Mouse (Mus musculus) midbrain, embryonic 13.5 days (tissue): ENCODE data around the gene Bik. TPM values are rescaled to one million over a fixed set of nuclear protein-coding genes. Genes with fewer than 3 reads are reported as not detected.
"Not testable (repeated sequence)": the region's sequence is repeated elsewhere in the genome, so short reads cannot be mapped to it uniquely, and the experiment has no call there.

Experiments used
- ATAC-seq: fragments of 200-750 bp; cut with Nextera tagmentation; 2 replicates; pipeline ENCODE4 v1.8.0; 2017; ENCODE audit warnings: mild to moderate bottlenecking, moderate TSS enrichment, moderate library complexity
- H3K27ac ChIP-seq: fragments of 300-500 bp; sonication (generic); 2 replicates; pipeline ENCODE4 v1.5.1; 2015; ENCODE audit warnings: inconsistent platforms, mild to moderate bottlenecking, moderate library complexity
- H3K27me3 ChIP-seq: fragments of 300-500 bp; sonication (generic); 2 replicates; pipeline ENCODE4 v1.6.1; 2015; ENCODE audit warnings: mild to moderate bottlenecking, inconsistent platforms
- H3K36me3 ChIP-seq: fragments of 300-500 bp; sonication (generic); 2 replicates; pipeline ENCODE4 v1.6.1; 2015; ENCODE audit warnings: mild to moderate bottlenecking, inconsistent platforms
- H3K4me1 ChIP-seq: fragments of 300-500 bp; sonication (generic); replicated peaks from 2 replicates; pipeline ENCODE4 v1.6.1; 2015; ENCODE audit warnings: inconsistent platforms
- H3K4me2 ChIP-seq: fragments of 300-500 bp; sonication (generic); replicated peaks from 2 replicates; pipeline ENCODE4 v1.6.1; 2015; ENCODE audit warnings: moderate library complexity, mild to moderate bottlenecking, inconsistent platforms
- H3K4me3 ChIP-seq: fragments of 300-500 bp; sonication (generic); replicated peaks from 2 replicates; pipeline ENCODE4 v1.5.1; 2015; ENCODE audit warnings: mild to moderate bottlenecking, inconsistent platforms
- H3K9ac ChIP-seq: fragments of 300-500 bp; sonication (generic); replicated peaks from 2 replicates; pipeline ENCODE4 v1.6.1; 2015; ENCODE audit warnings: mild to moderate bottlenecking, inconsistent platforms
- H3K9me3 ChIP-seq: fragments of 300-500 bp; sonication (generic); 2 replicates; pipeline ENCODE4 v1.6.1; 2016; ENCODE audit warnings: mild to moderate bottlenecking, inconsistent platforms
- WGBS: fragments of 180-500 bp; shearing (Covaris S2); methylation state at CpG from one replicate; pipeline ENCODE4 v1.1.7; 2015; 5-methylcytosine and 5-hydroxymethylcytosine counted together
- polyA plus RNA-seq: library from polyadenylated mRNA; unstranded; fragments of >200 nt; fragmentation: Nextera tagmentation; extraction: Ambion mirVana; gene quantifications from 2 replicates; pipeline ENCODE4 v1.2.1, GENCODE M21; 2015

Bik gene
- polyA plus RNA-seq, 1 experiment from 2014 or later = 1.2 TPM

DNA sequence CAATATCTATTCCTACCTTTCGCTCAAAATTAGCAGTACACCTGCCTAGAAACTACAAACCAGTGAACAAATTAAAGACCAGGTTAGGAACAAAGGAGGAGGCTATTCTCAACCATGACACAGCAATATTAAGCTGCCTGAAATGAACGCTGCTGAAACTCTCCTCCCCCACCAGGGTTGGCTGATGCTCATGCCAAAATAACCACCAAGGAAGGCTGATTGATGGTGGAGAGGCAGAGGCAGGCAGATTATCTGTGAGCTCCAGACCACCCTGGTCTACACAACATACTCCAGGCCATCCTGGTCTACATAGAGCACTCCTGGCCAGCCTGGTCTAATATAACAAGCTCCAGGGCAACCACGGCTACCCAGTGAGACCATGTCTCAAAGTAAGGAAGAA lies 31.5 kb upstream of the Bik start:
- Histone ChIP-seq H3K27me3 (no peaks in the 10 kb centered on the region), H3K27ac (no peak overlapping the region), H3K36me3 (peaks cover 100% of the 10 kb centered on the region), H3K4me3 (no peak overlapping the region), H3K9ac (no peak overlapping the region), H3K4me1 (no peaks in the 10 kb centered on the region), H3K9me3 (no peaks in the 10 kb centered on the region), H3K4me2 (no peak overlapping the region)
- no peak for ATAC-seq
- 88% methylated on average over 3 of the region's 3 CpGs for WGBS

DNA sequence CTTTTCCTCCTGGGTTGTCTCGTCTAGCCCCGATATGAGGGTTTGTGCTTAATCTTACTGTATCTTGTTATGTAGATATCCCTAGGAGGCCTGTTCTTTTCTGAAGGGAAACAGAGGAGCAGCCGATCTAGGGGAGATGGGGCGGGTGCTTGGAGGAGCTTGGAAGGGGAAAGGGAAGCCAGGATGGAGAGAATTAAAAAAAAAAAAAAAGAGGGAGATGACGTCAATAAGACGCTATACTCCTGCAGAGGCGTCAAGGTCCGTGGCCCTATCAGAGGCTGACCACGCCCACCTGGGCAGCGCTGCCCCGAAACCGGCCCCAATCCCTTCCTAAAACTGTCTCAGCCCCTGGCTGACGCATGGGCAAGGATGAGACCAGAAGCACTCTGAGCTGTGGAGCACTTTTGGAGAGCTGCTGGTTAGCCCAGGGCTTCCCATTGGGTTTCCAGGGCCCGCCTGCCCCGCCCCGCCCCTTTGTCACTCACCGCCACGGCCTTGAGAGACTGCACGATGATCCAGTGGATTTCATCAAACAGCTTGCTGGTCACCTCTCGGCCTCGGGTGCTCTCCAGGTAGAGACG lies 30.8 kb upstream of the Bik start:
- H3K4me3 ChIP-seq = no peak overlapping the region
- no peaks in the 10 kb centered on the region for H3K9me3 ChIP-seq
- H3K4me1 ChIP-seq = no peaks in the 10 kb centered on the region
- no peaks in the 10 kb centered on the region for H3K27me3 ChIP-seq
- no peak overlapping the region for H3K9ac ChIP-seq
- no peak overlapping the region for H3K27ac ChIP-seq
- no peak for ATAC-seq
- H3K36me3 ChIP-seq = peaks cover 100% of the 10 kb centered on the region
- 71% methylated on average over 22 of the region's 22 CpGs for WGBS
- H3K4me2 ChIP-seq = no peak overlapping the region

DNA sequence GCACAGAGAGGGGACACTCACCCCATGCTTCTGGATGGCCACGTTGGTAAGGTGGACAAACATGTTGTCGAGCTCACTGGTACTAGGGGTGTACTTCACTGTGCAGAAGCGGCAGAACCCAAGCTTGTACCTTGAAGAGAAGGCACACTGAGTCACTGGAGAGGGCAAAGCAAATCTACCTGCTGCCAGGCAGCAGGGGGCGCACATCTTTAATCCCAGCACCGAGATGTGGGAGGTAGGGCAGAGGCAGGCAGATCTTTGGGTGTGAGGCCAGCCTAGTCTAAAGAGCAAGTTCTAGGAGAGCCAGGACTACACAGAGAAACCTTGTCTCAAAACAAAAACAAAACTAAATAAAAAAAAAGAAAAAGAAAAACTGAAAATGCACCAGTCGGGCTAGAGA lies 29.4 kb upstream of the Bik start:
- Histone ChIP-seq H3K27ac (no peak overlapping the region), H3K9ac (no peak overlapping the region), H3K4me3 (no peak overlapping the region), H3K4me1 (no peaks in the 10 kb centered on the region), H3K9me3 (no peaks in the 10 kb centered on the region), H3K36me3 (peaks cover 96% of the 10 kb centered on the region), H3K27me3 (no peaks in the 10 kb centered on the region), H3K4me2 (no peak overlapping the region)
- no peak for ATAC-seq
- WGBS = 91% methylated on average over 6 of the region's 6 CpGs

DNA sequence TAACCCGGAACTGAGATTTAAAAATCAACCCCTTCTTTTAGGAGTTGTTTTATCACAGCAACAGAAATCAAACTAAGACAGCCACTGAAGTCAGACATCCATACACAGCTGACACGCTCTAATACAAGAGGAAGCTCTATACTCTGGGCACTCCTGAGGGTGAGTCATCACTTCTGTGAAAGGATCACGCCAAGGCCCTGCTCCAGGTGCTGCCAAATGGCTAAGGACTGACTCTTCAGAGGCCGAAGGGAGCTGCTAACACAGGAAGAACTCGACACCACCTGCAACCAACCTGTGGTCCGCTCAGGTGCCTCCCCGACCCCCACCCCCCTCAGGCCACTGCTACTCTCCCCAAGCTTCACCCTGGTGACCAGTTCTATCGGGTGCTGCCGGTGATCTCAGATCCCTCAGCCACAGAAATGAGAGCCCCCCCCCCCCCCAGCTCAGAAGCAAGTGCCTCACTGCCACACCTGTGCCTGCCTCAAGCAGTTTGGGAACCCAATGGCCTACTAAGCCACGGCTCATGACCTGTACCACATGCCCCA lies 27.4 kb upstream of the Bik start:
- Histone ChIP-seq H3K27me3 (no peaks in the 10 kb centered on the region), H3K36me3 (peaks cover 93% of the 10 kb centered on the region), H3K4me3 (no peak overlapping the region), H3K4me1 (no peaks in the 10 kb centered on the region), H3K9me3 (no peaks in the 10 kb centered on the region), H3K9ac (no peak overlapping the region), H3K4me2 (no peak overlapping the region), H3K27ac (no peak overlapping the region)
- ATAC-seq = no peak
- WGBS = 94% methylated on average over 10 of the region's 10 CpGs

DNA sequence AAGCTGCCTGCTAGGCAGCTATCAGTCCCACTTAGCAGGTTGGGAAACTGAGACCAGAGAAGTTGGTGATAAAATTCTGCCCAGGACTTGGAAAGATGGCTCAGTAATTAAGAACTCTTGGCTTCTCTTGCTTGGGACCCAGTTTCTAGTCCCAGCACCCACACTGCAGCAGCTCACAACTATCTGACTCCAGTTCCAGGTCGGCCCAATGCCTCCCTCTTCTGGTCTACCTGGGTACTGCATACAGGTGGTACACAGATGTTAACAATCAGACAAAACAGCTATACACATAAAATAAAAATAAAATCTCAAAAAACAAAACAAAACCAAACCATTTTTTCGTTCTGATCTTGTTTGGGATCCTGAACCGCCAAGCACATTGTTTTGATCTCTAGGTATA lies 26.3 kb upstream of the Bik start:
- 60% methylated on average over 3 of the region's 3 CpGs for WGBS
- no peak for ATAC-seq
- no peaks in the 10 kb centered on the region for H3K4me1 ChIP-seq
- H3K4me2 ChIP-seq = no peak overlapping the region
- H3K36me3 ChIP-seq = peaks cover 92% of the 10 kb centered on the region
- no peak overlapping the region for H3K27ac ChIP-seq
- H3K4me3 ChIP-seq = no peak overlapping the region
- no peaks in the 10 kb centered on the region for H3K9me3 ChIP-seq
- no peaks in the 10 kb centered on the region for H3K27me3 ChIP-seq
- H3K9ac ChIP-seq = no peak overlapping the region

DNA sequence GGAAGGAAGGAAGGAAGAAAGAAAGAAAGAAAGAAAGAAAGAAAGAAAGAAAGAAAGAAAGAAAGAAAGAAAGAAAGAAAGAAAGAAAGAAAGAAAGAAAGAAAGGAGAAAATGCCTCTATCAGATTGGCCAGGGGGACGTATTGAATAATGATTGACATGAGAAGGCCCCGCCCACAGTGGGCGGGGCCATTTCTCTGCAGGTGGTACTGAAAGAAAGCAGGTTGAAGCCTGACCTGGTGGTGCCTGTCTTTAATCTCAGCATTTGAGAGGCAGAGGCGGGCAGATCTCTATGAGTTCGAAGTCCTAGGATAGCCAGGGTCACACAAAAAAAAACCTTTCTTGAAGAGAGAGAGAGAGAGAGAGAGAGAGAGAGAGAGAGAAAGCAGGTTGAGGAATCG lies 25.2 kb upstream of the Bik start:
- not testable (repeated sequence) for H3K9ac ChIP-seq, H3K4me3 ChIP-seq, ATAC-seq, H3K4me1 ChIP-seq, H3K4me2 ChIP-seq, H3K9me3 ChIP-seq, H3K27ac ChIP-seq, H3K27me3 ChIP-seq
- peaks cover 84% of the 10 kb centered on the region for H3K36me3 ChIP-seq
- WGBS = 79% methylated on average over 6 of the region's 6 CpGs

DNA sequence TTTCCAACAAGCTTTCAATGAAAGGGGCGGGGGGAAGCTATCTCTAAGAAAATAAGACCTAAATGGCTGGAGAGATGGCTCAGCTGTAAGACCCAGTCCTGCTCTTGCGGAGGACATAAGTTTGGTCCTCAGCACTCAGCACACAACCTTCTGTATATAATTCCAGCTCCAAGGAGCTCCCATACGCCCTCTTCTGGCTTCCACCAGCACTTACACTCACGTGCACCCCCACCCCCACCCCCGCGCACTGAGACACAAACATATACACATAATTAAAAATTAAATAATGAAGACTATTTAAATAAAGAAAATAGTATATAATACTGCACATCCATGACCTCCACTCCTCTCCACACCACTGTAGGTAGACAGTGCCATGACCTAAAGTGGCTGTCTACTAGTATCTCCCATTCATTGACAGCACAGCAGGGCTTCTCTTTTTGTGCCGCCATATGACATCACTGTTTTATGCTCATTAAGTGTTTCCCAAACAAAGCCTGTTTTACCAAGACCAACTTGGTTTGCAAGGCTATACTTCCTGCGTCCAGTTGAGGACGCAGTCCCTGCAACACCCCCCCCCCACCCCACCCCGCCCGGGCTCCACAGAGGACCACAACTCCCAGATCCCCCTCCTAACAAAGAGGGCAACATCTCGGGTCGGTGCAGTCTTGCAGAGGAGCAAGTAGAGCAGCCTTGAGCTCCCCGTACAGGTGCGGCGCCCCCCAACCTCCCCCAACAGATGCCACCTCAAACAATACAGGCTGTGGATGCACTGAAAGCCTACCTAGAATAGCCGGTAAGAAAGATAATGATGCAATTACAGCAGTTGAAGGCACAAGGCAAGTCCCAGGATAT lies 16.5 kb upstream of the Bik start:
- H3K9me3 ChIP-seq = no peaks in the 10 kb centered on the region
- peak; percentile 90 for ATAC-seq
- H3K27ac ChIP-seq = peak overlapping the region; percentile 95
- peaks cover 31% of the 10 kb centered on the region for H3K4me1 ChIP-seq
- H3K4me2 ChIP-seq = peak overlapping the region; percentile 68
- H3K4me3 ChIP-seq = peak overlapping the region; percentile 69
- WGBS = 27% methylated on average over 17 of the region's 17 CpGs
- H3K36me3 ChIP-seq = peaks cover 5% of the 10 kb centered on the region
- peaks cover 8% of the 10 kb centered on the region; the same call in 1 of the 2 replicates for H3K27me3 ChIP-seq
- H3K9ac ChIP-seq = peak overlapping the region; percentile 79

DNA sequence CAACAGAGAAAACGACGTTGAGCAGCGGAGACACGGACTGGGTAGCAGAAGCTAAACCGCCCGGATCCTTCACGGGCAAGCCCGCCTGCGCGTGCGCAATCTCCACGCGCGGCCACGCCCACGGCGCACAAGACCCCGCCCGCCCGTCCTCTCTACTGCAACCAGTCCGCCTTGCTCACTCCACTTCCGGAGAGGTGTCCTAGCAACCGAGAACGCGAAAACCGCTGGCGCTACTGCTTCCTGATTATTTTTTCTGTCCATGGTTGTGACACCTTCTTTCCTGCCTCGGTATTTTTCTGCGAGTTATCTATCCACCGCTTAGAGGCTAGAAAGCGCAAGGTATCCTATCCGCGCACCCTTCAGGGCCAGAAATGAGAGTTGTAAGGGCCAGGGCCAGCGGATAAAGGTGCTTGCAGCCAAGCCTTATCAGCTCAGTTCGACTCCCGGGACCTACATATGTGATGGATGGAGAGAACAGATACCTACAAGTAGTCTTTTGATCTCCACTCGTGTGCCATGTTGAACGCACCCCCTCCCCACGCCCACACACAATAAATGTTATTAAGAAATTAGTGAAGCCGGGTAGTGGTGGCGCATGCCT lies 15.8 kb upstream of the Bik start, which contains the start of gene Ttll1:
TSS of gene Ttll1 (minus strand) at position 89 of the 601 bp plus-strand sequence.
- Histone ChIP-seq H3K36me3 (no peaks in the 10 kb centered on the region), H3K4me3 (peak within 1 kb of the TSS; percentile 69), H3K9ac (peak within 1 kb of the TSS; percentile 79), H3K4me1 (peaks cover 31% of the 10 kb centered on the region), H3K4me2 (peak within 1 kb of the TSS; percentile 68), H3K27ac (peak within 1 kb of the TSS; percentile 95), H3K9me3 (no peaks in the 10 kb centered on the region), H3K27me3 (peaks cover 8% of the 10 kb centered on the region; the same call in 1 of the 2 replicates)
- peak; percentile 97 for ATAC-seq
- 13% methylated on average over 41 of the region's 41 CpGs for WGBS

DNA sequence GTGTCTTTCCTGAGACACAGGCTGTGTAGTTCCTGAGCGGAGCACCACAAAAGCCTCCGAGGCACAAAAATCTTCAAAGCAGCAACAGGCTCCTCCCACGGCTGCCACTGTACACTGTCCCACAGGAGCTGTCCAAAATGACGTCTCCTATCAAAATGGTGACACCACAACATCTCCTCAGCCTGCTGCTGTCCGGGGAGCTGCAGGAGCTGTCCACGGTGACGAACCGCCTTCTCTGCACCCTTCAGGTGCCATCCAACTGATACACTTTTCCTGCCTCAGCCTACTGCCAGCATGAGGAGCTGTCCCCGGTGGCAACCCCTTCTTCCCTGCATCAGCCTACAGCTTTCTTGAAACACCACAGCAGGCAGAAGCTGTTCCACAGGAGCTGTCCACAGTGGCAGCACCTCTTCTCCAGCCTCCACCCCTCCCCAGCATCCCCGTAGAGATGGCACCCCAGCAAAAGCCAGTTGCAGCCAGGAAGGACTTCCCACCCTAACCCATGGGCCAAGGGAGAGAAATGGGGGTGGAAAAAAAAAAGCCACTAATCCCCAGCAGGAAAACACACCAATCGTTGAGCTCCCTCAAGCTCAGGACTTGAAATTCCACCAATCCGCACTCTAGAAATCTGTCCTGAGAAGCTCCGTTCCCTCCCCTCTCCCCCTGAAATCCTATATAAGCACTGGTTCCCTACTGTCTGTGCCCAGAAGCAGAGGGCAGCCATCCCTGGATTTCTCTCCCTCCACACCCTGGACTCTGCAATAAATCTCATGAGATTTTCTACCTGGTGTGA lies 14.0 kb upstream of the Bik start:
- Histone ChIP-seq H3K4me3 (no peak overlapping the region), H3K4me2 (no peak overlapping the region), H3K36me3 (no peaks in the 10 kb centered on the region), H3K4me1 (peaks cover 29% of the 10 kb centered on the region), H3K27ac (no peak overlapping the region), H3K9ac (no peak overlapping the region), H3K27me3 (peaks cover 8% of the 10 kb centered on the region; the same call in 1 of the 2 replicates), H3K9me3 (no peaks in the 10 kb centered on the region)
- WGBS = 78% methylated on average over 13 of the region's 13 CpGs
- no peak for ATAC-seq

DNA sequence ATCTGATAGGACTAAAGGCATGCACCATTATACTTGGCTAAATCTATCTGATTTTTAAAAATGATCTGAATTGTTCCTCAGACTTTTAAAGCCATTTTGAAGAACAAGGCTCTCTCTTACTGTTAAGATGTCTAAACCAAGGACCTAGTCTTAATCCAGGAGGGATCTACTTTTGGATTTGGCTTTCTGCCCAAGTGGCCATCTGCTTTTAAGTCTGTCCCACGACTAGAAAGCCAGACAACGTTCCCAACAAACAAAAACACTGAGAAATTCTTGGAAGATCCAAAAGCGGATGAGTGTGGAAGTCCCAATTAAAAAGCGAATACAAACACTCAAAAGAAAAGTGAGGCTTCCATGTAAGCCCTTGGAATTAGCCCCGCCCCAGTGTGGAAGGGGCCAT lies 11.6 kb upstream of the Bik start:
- no peak overlapping the region for H3K9ac ChIP-seq
- H3K4me1 ChIP-seq = peaks cover 12% of the 10 kb centered on the region
- 66% methylated on average over 5 of the region's 5 CpGs for WGBS
- ATAC-seq = no peak
- no peak overlapping the region for H3K4me2 ChIP-seq
- no peaks in the 10 kb centered on the region for H3K9me3 ChIP-seq
- H3K27me3 ChIP-seq = peaks cover 8% of the 10 kb centered on the region; the same call in 1 of the 2 replicates
- no peaks in the 10 kb centered on the region for H3K36me3 ChIP-seq
- H3K27ac ChIP-seq = no peak overlapping the region
- H3K4me3 ChIP-seq = no peak overlapping the region

DNA sequence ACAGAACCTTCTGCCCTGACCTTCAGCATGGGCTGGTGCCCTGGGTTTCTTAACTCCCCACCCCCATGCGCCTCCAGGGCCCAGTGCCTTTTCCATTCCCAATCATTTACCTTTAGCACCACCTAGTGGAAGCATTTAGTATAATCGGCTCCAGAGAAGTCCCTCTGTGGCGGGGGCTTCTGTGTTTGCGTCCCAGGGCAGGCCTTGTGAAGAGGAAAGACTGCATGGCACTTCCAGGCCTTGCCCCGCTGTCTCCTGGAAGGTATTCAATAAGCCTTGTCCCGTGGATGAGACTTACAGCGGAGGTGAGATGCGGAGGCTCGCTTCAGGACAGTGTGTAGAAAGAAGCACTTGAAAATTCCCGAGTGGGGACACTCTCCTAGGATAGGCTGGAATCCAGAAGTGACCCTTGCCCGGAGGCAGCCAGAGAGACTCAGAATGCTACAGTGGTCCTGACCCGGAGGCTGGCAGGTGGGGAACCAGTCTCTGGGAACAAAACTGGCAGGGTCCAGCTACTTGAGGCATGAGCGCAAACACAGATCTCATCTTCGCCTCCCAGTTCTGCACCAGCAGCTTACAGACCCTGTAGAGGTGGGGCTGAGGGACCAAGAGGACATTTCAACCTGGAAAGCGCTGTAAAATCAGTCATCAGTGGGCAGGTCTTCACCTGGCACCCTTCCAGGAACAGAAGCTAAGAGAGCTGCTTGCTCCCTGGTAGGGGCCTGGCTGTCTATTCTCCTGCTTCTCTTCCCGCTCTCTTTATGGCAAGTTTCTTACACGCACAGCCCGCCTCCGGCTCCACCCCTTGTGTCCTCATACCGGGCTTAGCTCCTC lies 8.2 kb upstream of the Bik start:
- H3K36me3 ChIP-seq = no peaks in the 10 kb centered on the region
- H3K9me3 ChIP-seq = no peaks in the 10 kb centered on the region
- ATAC-seq = peak; percentile 65; the same call in 1 of the 2 replicates
- H3K4me2 ChIP-seq = no peak overlapping the region; the same call in 1 of the 2 replicates
- peaks cover 10% of the 10 kb centered on the region for H3K4me1 ChIP-seq
- H3K4me3 ChIP-seq = no peak overlapping the region
- H3K9ac ChIP-seq = no peak overlapping the region
- WGBS = 37% methylated on average over 20 of the region's 20 CpGs
- no peak overlapping the region for H3K27ac ChIP-seq
- H3K27me3 ChIP-seq = 0 out of 2 replicates have a peak, but pooled peaks cover 3% of the 10 kb centered on the region
